Mouse (Mus musculus) neural tube, embryonic 12.5 days (tissue): ENCODE results near the gene Cttn. TPM values are rescaled to one million over a fixed set of nuclear protein-coding genes. Genes with fewer than 3 reads are reported as not detected.

ENCODE experiments used
- ATAC-seq: fragments of 200-750 bp; cut with Nextera tagmentation; 2 replicates; pipeline ENCODE4 v1.8.0; 2017; ENCODE audit warnings: low read depth, mild to moderate bottlenecking, moderate TSS enrichment, moderate library complexity; ENCODE audit not compliant: low FRiP score
- H3K27ac ChIP-seq: fragments of 300-500 bp; sonication (generic); 2 replicates; pipeline ENCODE4 v1.5.1; 2016
- H3K27me3 ChIP-seq: fragments of 300-500 bp; sonication (generic); replicated peaks from 2 replicates; pipeline ENCODE4 v1.6.1; 2016; ENCODE audit warnings: mild to moderate bottlenecking
- H3K36me3 ChIP-seq: fragments of 300-500 bp; sonication (generic); 2 replicates; pipeline ENCODE4 v1.6.1; 2016; ENCODE audit warnings: mild to moderate bottlenecking
- H3K4me1 ChIP-seq: fragments of 300-500 bp; sonication (generic); 2 replicates; pipeline ENCODE4 v1.6.1; 2016
- H3K4me2 ChIP-seq: fragments of 300-500 bp; sonication (generic); replicated peaks from 2 replicates; pipeline ENCODE4 v1.6.1; 2016; ENCODE audit warnings: mild to moderate bottlenecking
- H3K4me3 ChIP-seq: fragments of 300-500 bp; sonication (generic); 2 replicates; pipeline ENCODE4 v1.5.1; 2016
- H3K9ac ChIP-seq: fragments of 300-500 bp; sonication (generic); 2 replicates; pipeline ENCODE4 v1.6.1; 2016; ENCODE audit warnings: mild to moderate bottlenecking
- H3K9me3 ChIP-seq: fragments of 300-500 bp; sonication (generic); 2 replicates; pipeline ENCODE4 v1.6.1; 2016; ENCODE audit warnings: mild to moderate bottlenecking
- WGBS: fragments of 180-500 bp; shearing (Covaris S2); methylation state at CpG from one replicate; pipeline ENCODE4 v1.1.7; 2016; 5-methylcytosine and 5-hydroxymethylcytosine counted together
- polyA plus RNA-seq: library from polyadenylated mRNA; unstranded; fragments of >200 nt; fragmentation: Nextera tagmentation; extraction: Ambion mirVana; gene quantifications from 2 replicates; pipeline ENCODE4 v1.2.1, GENCODE M21; 2016

Gene Cttn
- polyA plus RNA-seq, result 184 and 191 TPM in 2 replicates

GRCm38 (mm10) chr7:144470545-144471059, at the start of gene Cttn:
TSS of gene Cttn (minus strand) at chr7:144471009.
- WGBS, result under 1% methylated on average over 30 of the region's 30 CpGs
- ATAC-seq, result peak; percentile 96
- Histone ChIP-seq H3K4me2 (peak within 1 kb of the TSS; percentile 92), H3K27me3 (no peaks in the 10 kb centered on the region), H3K4me3 (peak within 1 kb of the TSS; percentile 94), H3K27ac (peak within 1 kb of the TSS; percentile 53; the same call in 1 of the 2 replicates), H3K9ac (peak within 1 kb of the TSS; percentile 95), H3K9me3 (no peaks in the 10 kb centered on the region), H3K36me3 (peaks cover 4% of the 10 kb centered on the region), H3K4me1 (peaks cover 11% of the 10 kb centered on the region)

- Histone ChIP-seq H3K4me3 (no peak overlapping the region), H3K9ac (no peak overlapping the region), H3K4me2 (no peak overlapping the region), H3K27ac (no peak overlapping the region), H3K36me3 (peaks cover 51% of the 10 kb centered on the region), H3K27me3 (no peaks in the 10 kb centered on the region), H3K9me3 (no peaks in the 10 kb centered on the region), H3K4me1 (no peaks in the 10 kb centered on the region; the same call in 1 of the 2 replicates)
- WGBS, result 96% methylated on average over 5 of the region's 5 CpGs
- ATAC-seq, result no peak
These were observed 49.0 kb upstream of the Cttn start for GRCm38 (mm10) chr7:144519852-144520251.

- Histone ChIP-seq H3K36me3 (peaks cover 81% of the 10 kb centered on the region), H3K9me3 (no peaks in the 10 kb centered on the region), H3K4me1 (no peaks in the 10 kb centered on the region), H3K9ac (no peak overlapping the region), H3K27ac (no peak overlapping the region), H3K4me2 (no peak overlapping the region), H3K27me3 (no peaks in the 10 kb centered on the region), H3K4me3 (no peak overlapping the region)
- WGBS, result 87% methylated on average over 5 of the region's 5 CpGs
- no peak for ATAC-seq
These were observed 45.9 kb upstream of the Cttn start for GRCm38 (mm10) chr7:144516711-144517110.

- no peak overlapping the region for H3K4me3 ChIP-seq
- H3K36me3 ChIP-seq, result peaks cover 96% of the 10 kb centered on the region
- no peak overlapping the region for H3K27ac ChIP-seq
- H3K9me3 ChIP-seq, result no peaks in the 10 kb centered on the region
- no peak for ATAC-seq
- 93% methylated on average over 4 of the region's 4 CpGs for WGBS
- no peak overlapping the region for H3K4me2 ChIP-seq
- no peaks in the 10 kb centered on the region for H3K4me1 ChIP-seq
- no peaks in the 10 kb centered on the region for H3K27me3 ChIP-seq
- no peak overlapping the region for H3K9ac ChIP-seq
These were observed 38.3 kb upstream of the Cttn start for GRCm38 (mm10) chr7:144509090-144509489.

GRCm38 (mm10) chr7:144506807-144507206, 36.0 kb upstream of the Cttn start:
- Histone ChIP-seq H3K27me3 (no peaks in the 10 kb centered on the region), H3K9me3 (no peaks in the 10 kb centered on the region), H3K4me2 (no peak overlapping the region), H3K9ac (no peak overlapping the region), H3K36me3 (peaks cover 98% of the 10 kb centered on the region), H3K27ac (no peak overlapping the region), H3K4me3 (no peak overlapping the region), H3K4me1 (no peaks in the 10 kb centered on the region)
- ATAC-seq, result no peak
- 100% methylated on average over 1 of the region's 1 CpGs for WGBS

- no peak overlapping the region for H3K4me3 ChIP-seq
- H3K27me3 ChIP-seq, result no peaks in the 10 kb centered on the region
- peaks cover 93% of the 10 kb centered on the region for H3K36me3 ChIP-seq
- no peak for ATAC-seq
- no peaks in the 10 kb centered on the region for H3K9me3 ChIP-seq
- H3K4me2 ChIP-seq, result no peak overlapping the region
- H3K4me1 ChIP-seq, result no peaks in the 10 kb centered on the region
- H3K9ac ChIP-seq, result no peak overlapping the region
- H3K27ac ChIP-seq, result no peak overlapping the region
- WGBS, result 89% methylated on average over 4 of the region's 4 CpGs
These were observed 33.1 kb upstream of the Cttn start for GRCm38 (mm10) chr7:144503959-144504358.

GRCm38 (mm10) chr7:144492931-144493330, 22.1 kb upstream of the Cttn start:
- ATAC-seq, result no peak
- H3K4me3 ChIP-seq, result no peak overlapping the region
- 90% methylated on average over 1 of the region's 1 CpGs for WGBS
- H3K27ac ChIP-seq, result no peak overlapping the region
- no peak overlapping the region for H3K4me2 ChIP-seq
- H3K9ac ChIP-seq, result no peak overlapping the region
- H3K9me3 ChIP-seq, result no peaks in the 10 kb centered on the region
- H3K36me3 ChIP-seq, result peaks cover 84% of the 10 kb centered on the region
- no peaks in the 10 kb centered on the region for H3K27me3 ChIP-seq
- no peaks in the 10 kb centered on the region for H3K4me1 ChIP-seq

- H3K27ac ChIP-seq, result no peak overlapping the region
- no peaks in the 10 kb centered on the region for H3K4me1 ChIP-seq
- no peaks in the 10 kb centered on the region for H3K27me3 ChIP-seq
- no peak overlapping the region for H3K4me2 ChIP-seq
- no peak overlapping the region for H3K9ac ChIP-seq
- peaks cover 73% of the 10 kb centered on the region for H3K36me3 ChIP-seq
- 94% methylated on average over 8 of the region's 8 CpGs for WGBS
- H3K4me3 ChIP-seq, result no peak overlapping the region
- no peaks in the 10 kb centered on the region for H3K9me3 ChIP-seq
- ATAC-seq, result no peak
These were observed 19.5 kb upstream of the Cttn start for GRCm38 (mm10) chr7:144490201-144490873.

- Histone ChIP-seq H3K4me2 (no peak overlapping the region), H3K9me3 (no peaks in the 10 kb centered on the region), H3K4me1 (no peaks in the 10 kb centered on the region), H3K4me3 (no peak overlapping the region), H3K9ac (no peak overlapping the region), H3K27me3 (no peaks in the 10 kb centered on the region), H3K27ac (no peak overlapping the region), H3K36me3 (peaks cover 77% of the 10 kb centered on the region)
- no peak for ATAC-seq
- 92% methylated on average over 6 of the region's 6 CpGs for WGBS
These were observed 18.4 kb upstream of the Cttn start for GRCm38 (mm10) chr7:144489067-144489774.

- Histone ChIP-seq H3K9me3 (no peaks in the 10 kb centered on the region), H3K4me3 (no peak overlapping the region), H3K9ac (no peak overlapping the region), H3K27ac (no peak overlapping the region), H3K36me3 (peaks cover 79% of the 10 kb centered on the region), H3K27me3 (no peaks in the 10 kb centered on the region), H3K4me2 (no peak overlapping the region), H3K4me1 (no peaks in the 10 kb centered on the region)
- ATAC-seq, result no peak
These were observed 9.5 kb upstream of the Cttn start for GRCm38 (mm10) chr7:144480314-144480713.

- ATAC-seq, result no peak
- H3K4me3 ChIP-seq, result no peak overlapping the region
These were observed 8.8 kb upstream of the Cttn start for GRCm38 (mm10) chr7:144479569-144479968.

GRCm38 (mm10) chr7:144475741-144476140, 4.9 kb upstream of the Cttn start:
- no peak overlapping the region for H3K9ac ChIP-seq
- no peak overlapping the region for H3K27ac ChIP-seq
- H3K27me3 ChIP-seq, result no peaks in the 10 kb centered on the region
- H3K36me3 ChIP-seq, result peaks cover 38% of the 10 kb centered on the region
- ATAC-seq, result no peak
- no peaks in the 10 kb centered on the region for H3K9me3 ChIP-seq
- no peaks in the 10 kb centered on the region for H3K4me1 ChIP-seq
- no peak overlapping the region for H3K4me3 ChIP-seq
- H3K4me2 ChIP-seq, result no peak overlapping the region
- WGBS, result 92% methylated on average over 3 of the region's 3 CpGs

More at GRCm38 (mm10) chr7:144479569-144479968, 8.8 kb upstream of the Cttn start:
- H3K27ac ChIP-seq, result no peak overlapping the region
- H3K36me3 ChIP-seq, result peaks cover 73% of the 10 kb centered on the region
- WGBS, result 92% methylated on average over 1 of the region's 1 CpGs
- no peaks in the 10 kb centered on the region for H3K27me3 ChIP-seq
- H3K4me1 ChIP-seq, result no peaks in the 10 kb centered on the region
- H3K9ac ChIP-seq, result no peak overlapping the region
- no peak overlapping the region for H3K4me2 ChIP-seq
- H3K9me3 ChIP-seq, result no peaks in the 10 kb centered on the region
